Mouse (Mus musculus): Measurements from ENCODE around the gene Icmt. TPM values are rescaled to one million over a fixed set of nuclear protein-coding genes. Genes with fewer than 3 reads are reported as not detected.

Icmt gene
- 28.3 and 29.9 TPM in 2 replicates for polyA plus RNA-seq (2014; fragmentation: Nextera tagmentation; extraction: Ambion mirVana)

GRCm38 (mm10) chr4:152296874-152297861, at the start of gene Icmt:
Gene Icmt, plus strand, starts transcription at chr4:152297227.
- peaks cover 5% of the 10 kb centered on the region; the same call in 1 of the 2 replicates for H3K36me3 ChIP-seq (ENCODE audit: control insufficient read depth, insufficient read depth, low read length)

GRCm38 (mm10) chr4:152250615-152251014, 46.4 kb upstream of the Icmt start:
- H3K4me3 ChIP-seq (ENCODE audit: low read depth, low read length), result no peak overlapping the region
- DNase-seq (ENCODE audit: low spot score) (no peak), ATAC-seq (ENCODE audit: insufficient number of reproducible peaks, low FRiP score, low TSS enrichment, low read depth) (no peak)
- H3K4me1 ChIP-seq (ENCODE audit: control insufficient read depth, insufficient read depth, low read length), result no peaks in the 10 kb centered on the region
- no peaks in the 10 kb centered on the region for H3K36me3 ChIP-seq (ENCODE audit: control insufficient read depth, insufficient read depth, low read length)
- no peaks in the 10 kb centered on the region for H3K9me3 ChIP-seq (ENCODE audit: control insufficient read depth, low read length)
- WGBS, result 92% methylated on average over 6 of the region's 6 CpGs
- H3K27ac ChIP-seq (replicated peaks; ENCODE audit: low read depth, low read length), result no peak overlapping the region
- no peaks in the 10 kb centered on the region for H3K27me3 ChIP-seq (ENCODE audit: control insufficient read depth, insufficient read depth, low read length)
- H3K4me2 ChIP-seq (ENCODE audit: low read depth, severe bottlenecking), result no peak overlapping the region
- no peak overlapping the region for H3K9ac ChIP-seq (ENCODE audit: low read length)

More at GRCm38 (mm10) chr4:152296874-152297861, at the start of gene Icmt:
- Histone ChIP-seq H3K27ac (replicated peaks; ENCODE audit: low read depth, low read length) (peak within 1 kb of the TSS; percentile 36; the same call in 1 of the 2 replicates), H3K27me3 (ENCODE audit: control insufficient read depth, insufficient read depth, low read length) (peaks cover 10% of the 10 kb centered on the region), H3K4me1 (ENCODE audit: control insufficient read depth, insufficient read depth, low read length) (peaks cover 8% of the 10 kb centered on the region; the same call in 1 of the 2 replicates), H3K9me3 (ENCODE audit: control insufficient read depth, low read length) (no peaks in the 10 kb centered on the region), H3K4me2 (ENCODE audit: low read depth, severe bottlenecking) (peak within 1 kb of the TSS; percentile 93), H3K4me3 (ENCODE audit: low read depth, low read length) (peak within 1 kb of the TSS; percentile 98), H3K9ac (ENCODE audit: low read length) (peak within 1 kb of the TSS; percentile 95)
- DNase-seq (ENCODE audit: low spot score) (peak; percentile 100), ATAC-seq (ENCODE audit: insufficient number of reproducible peaks, low FRiP score, low TSS enrichment, low read depth) (peak; percentile 93)
- WGBS, result under 1% methylated on average over 119 of the region's 119 CpGs

- Histone ChIP-seq H3K9ac (ENCODE audit: low read length) (no peak overlapping the region), H3K9me3 (ENCODE audit: control insufficient read depth, low read length) (no peaks in the 10 kb centered on the region), H3K27ac (replicated peaks; ENCODE audit: low read depth, low read length) (no peak overlapping the region), H3K4me1 (ENCODE audit: control insufficient read depth, insufficient read depth, low read length) (no peaks in the 10 kb centered on the region), H3K4me2 (ENCODE audit: low read depth, severe bottlenecking) (no peak overlapping the region), H3K27me3 (ENCODE audit: control insufficient read depth, insufficient read depth, low read length) (no peaks in the 10 kb centered on the region), H3K36me3 (ENCODE audit: control insufficient read depth, insufficient read depth, low read length) (no peaks in the 10 kb centered on the region), H3K4me3 (ENCODE audit: low read depth, low read length) (no peak overlapping the region)
- no peak for DNase-seq (ENCODE audit: low spot score)
- no peak for ATAC-seq (ENCODE audit: insufficient number of reproducible peaks, low FRiP score, low TSS enrichment, low read depth)
- 74% methylated on average over 9 of the region's 9 CpGs for WGBS
Observed at GRCm38 (mm10) chr4:152253183-152253759, 43.8 kb upstream of the Icmt start.

GRCm38 (mm10) chr4:152257070-152257469, 40.0 kb upstream of the Icmt start:
- DNase-seq (ENCODE audit: low spot score), result no peak
- WGBS, result 50% methylated on average over 6 of the region's 6 CpGs

GRCm38 (mm10) chr4:152260451-152260850, 36.6 kb upstream of the Icmt start:
- Histone ChIP-seq H3K9me3 (ENCODE audit: control insufficient read depth, low read length) (no peaks in the 10 kb centered on the region), H3K27ac (replicated peaks; ENCODE audit: low read depth, low read length) (no peak overlapping the region), H3K36me3 (ENCODE audit: control insufficient read depth, insufficient read depth, low read length) (no peaks in the 10 kb centered on the region), H3K9ac (ENCODE audit: low read length) (no peak overlapping the region), H3K4me2 (ENCODE audit: low read depth, severe bottlenecking) (no peak overlapping the region), H3K27me3 (ENCODE audit: control insufficient read depth, insufficient read depth, low read length) (no peaks in the 10 kb centered on the region), H3K4me3 (ENCODE audit: low read depth, low read length) (no peak overlapping the region), H3K4me1 (ENCODE audit: control insufficient read depth, insufficient read depth, low read length) (peaks cover 3% of the 10 kb centered on the region; the same call in 1 of the 2 replicates)
- DNase-seq (ENCODE audit: low spot score), result no peak
- 92% methylated on average over 8 of the region's 8 CpGs for WGBS
- ATAC-seq (ENCODE audit: insufficient number of reproducible peaks, low FRiP score, low TSS enrichment, low read depth), result no peak

More at GRCm38 (mm10) chr4:152257070-152257469, 40.0 kb upstream of the Icmt start:
- Histone ChIP-seq H3K4me3 (ENCODE audit: low read depth, low read length) (no peak overlapping the region), H3K9ac (ENCODE audit: low read length) (no peak overlapping the region), H3K4me1 (ENCODE audit: control insufficient read depth, insufficient read depth, low read length) (no peaks in the 10 kb centered on the region), H3K4me2 (ENCODE audit: low read depth, severe bottlenecking) (no peak overlapping the region), H3K36me3 (ENCODE audit: control insufficient read depth, insufficient read depth, low read length) (no peaks in the 10 kb centered on the region), H3K27me3 (ENCODE audit: control insufficient read depth, insufficient read depth, low read length) (no peaks in the 10 kb centered on the region), H3K27ac (replicated peaks; ENCODE audit: low read depth, low read length) (no peak overlapping the region), H3K9me3 (ENCODE audit: control insufficient read depth, low read length) (no peaks in the 10 kb centered on the region)
- ATAC-seq (ENCODE audit: insufficient number of reproducible peaks, low FRiP score, low TSS enrichment, low read depth), result no peak

- Histone ChIP-seq H3K4me1 (ENCODE audit: control insufficient read depth, insufficient read depth, low read length) (peaks cover 3% of the 10 kb centered on the region; the same call in 1 of the 2 replicates), H3K9me3 (ENCODE audit: control insufficient read depth, low read length) (no peaks in the 10 kb centered on the region), H3K9ac (ENCODE audit: low read length) (no peak overlapping the region), H3K36me3 (ENCODE audit: control insufficient read depth, insufficient read depth, low read length) (no peaks in the 10 kb centered on the region), H3K27ac (replicated peaks; ENCODE audit: low read depth, low read length) (no peak overlapping the region), H3K27me3 (ENCODE audit: control insufficient read depth, insufficient read depth, low read length) (no peaks in the 10 kb centered on the region), H3K4me2 (ENCODE audit: low read depth, severe bottlenecking) (no peak overlapping the region), H3K4me3 (ENCODE audit: low read depth, low read length) (no peak overlapping the region)
- 67% methylated on average over 9 of the region's 9 CpGs for WGBS
- no peak for ATAC-seq (ENCODE audit: insufficient number of reproducible peaks, low FRiP score, low TSS enrichment, low read depth)
- DNase-seq (ENCODE audit: low spot score), result no peak
Observed at GRCm38 (mm10) chr4:152262187-152262586, 34.8 kb upstream of the Icmt start.

GRCm38 (mm10) chr4:152263089-152263488, 33.9 kb upstream of the Icmt start:
- Histone ChIP-seq H3K4me1 (ENCODE audit: control insufficient read depth, insufficient read depth, low read length) (peaks cover 3% of the 10 kb centered on the region; the same call in 1 of the 2 replicates), H3K27ac (replicated peaks; ENCODE audit: low read depth, low read length) (no peak overlapping the region), H3K9ac (ENCODE audit: low read length) (no peak overlapping the region), H3K36me3 (ENCODE audit: control insufficient read depth, insufficient read depth, low read length) (no peaks in the 10 kb centered on the region), H3K4me2 (ENCODE audit: low read depth, severe bottlenecking) (no peak overlapping the region), H3K9me3 (ENCODE audit: control insufficient read depth, low read length) (no peaks in the 10 kb centered on the region), H3K27me3 (ENCODE audit: control insufficient read depth, insufficient read depth, low read length) (no peaks in the 10 kb centered on the region), H3K4me3 (ENCODE audit: low read depth, low read length) (no peak overlapping the region)
- WGBS, result 67% methylated on average over 9 of the region's 9 CpGs
- no peak for ATAC-seq (ENCODE audit: insufficient number of reproducible peaks, low FRiP score, low TSS enrichment, low read depth)
- no peak for DNase-seq (ENCODE audit: low spot score)

GRCm38 (mm10) chr4:152263512-152264176, 33.4 kb upstream of the Icmt start:
- H3K27me3 ChIP-seq (ENCODE audit: control insufficient read depth, insufficient read depth, low read length), result no peaks in the 10 kb centered on the region
- ATAC-seq (ENCODE audit: insufficient number of reproducible peaks, low FRiP score, low TSS enrichment, low read depth) (no peak), DNase-seq (ENCODE audit: low spot score) (no peak)
- H3K36me3 ChIP-seq (ENCODE audit: control insufficient read depth, insufficient read depth, low read length), result no peaks in the 10 kb centered on the region
- no peak overlapping the region for H3K27ac ChIP-seq (replicated peaks; ENCODE audit: low read depth, low read length)
- no peaks in the 10 kb centered on the region for H3K9me3 ChIP-seq (ENCODE audit: control insufficient read depth, low read length)
- H3K9ac ChIP-seq (ENCODE audit: low read length), result no peak overlapping the region
- H3K4me3 ChIP-seq (ENCODE audit: low read depth, low read length), result no peak overlapping the region
- H3K4me1 ChIP-seq (ENCODE audit: control insufficient read depth, insufficient read depth, low read length), result peaks cover 3% of the 10 kb centered on the region; the same call in 1 of the 2 replicates
- H3K4me2 ChIP-seq (ENCODE audit: low read depth, severe bottlenecking), result no peak overlapping the region; the same call in 1 of the 2 replicates
- WGBS, result 34% methylated on average over 10 of the region's 10 CpGs

Measured in limb, embryonic 11.5 days (tissue).